Mouse (Mus musculus) spleen, postnatal 10 days (tissue): ENCODE measurements at regions not wholly inside any gene's neighbourhood (a gene's known extent, or its start where the extent isn't known, plus 50 kb on each side); places are given as distances from the start of the nearest gene placed in this dataset.

Source experiments
- DNase-seq, 2 experiments: peaks; one replicate each; pipeline ENCODE4 v3.0.0; 2021 to 2022; ENCODE audit warnings: low spot score in 2 of 2

GRCm38 (mm10) chr6:134320379-134320932 lies 75.7 kb upstream of the Bcl2l14 start:
- DNase-seq: no peak

GRCm38 (mm10) chr6:134324001-134324400 lies 72.1 kb upstream of the Bcl2l14 start:
- no peak for DNase-seq

GRCm38 (mm10) chr6:134325564-134325963 lies 70.6 kb upstream of the Bcl2l14 start:
- DNase-seq: no peak

- no peak for DNase-seq
Observed at GRCm38 (mm10) chr6:134329550-134330299, 66.4 kb upstream of the Bcl2l14 start.

- no peak for DNase-seq
Observed at GRCm38 (mm10) chr6:134330300-134330640, 65.8 kb upstream of the Bcl2l14 start.

GRCm38 (mm10) chr6:134332718-134333432 lies 63.2 kb upstream of the Bcl2l14 start:
- peak; percentile 9 to 44 for DNase-seq

GRCm38 (mm10) chr6:134335711-134336110 lies 60.4 kb upstream of the Bcl2l14 start:
- no peak for DNase-seq

- DNase-seq: no peak
Observed at GRCm38 (mm10) chr6:134342796-134343605, 53.1 kb upstream of the Bcl2l14 start.

GRCm38 (mm10) chr6:134343606-134343901 lies 52.6 kb upstream of the Bcl2l14 start:
- no peak for DNase-seq
